Mouse (Mus musculus): ENCODE measurements around the gene Gm26992.

Gene Gm26992

DNA sequence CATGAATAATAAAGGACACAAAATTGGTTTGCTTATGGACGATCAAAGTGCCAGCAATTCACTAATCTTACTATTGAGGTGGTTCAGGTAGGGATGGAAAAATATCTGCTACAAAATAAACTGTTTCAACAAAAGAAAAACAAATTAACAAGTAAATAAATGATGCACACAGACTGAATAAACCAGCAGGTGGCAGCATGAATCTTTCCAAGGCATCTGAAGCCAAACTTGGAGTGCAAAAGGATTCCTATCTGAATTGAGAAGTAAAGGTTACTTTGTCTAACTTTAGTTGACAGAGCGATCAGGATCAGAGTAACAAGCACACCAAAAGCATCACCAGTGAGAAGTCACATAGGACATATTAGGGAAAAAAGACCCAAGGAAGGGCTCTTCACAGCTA, 62.2 kb downstream of the Gm26992 start:
- DNase-seq (ENCODE audit: low spot score) = peak; percentile 53

DNA sequence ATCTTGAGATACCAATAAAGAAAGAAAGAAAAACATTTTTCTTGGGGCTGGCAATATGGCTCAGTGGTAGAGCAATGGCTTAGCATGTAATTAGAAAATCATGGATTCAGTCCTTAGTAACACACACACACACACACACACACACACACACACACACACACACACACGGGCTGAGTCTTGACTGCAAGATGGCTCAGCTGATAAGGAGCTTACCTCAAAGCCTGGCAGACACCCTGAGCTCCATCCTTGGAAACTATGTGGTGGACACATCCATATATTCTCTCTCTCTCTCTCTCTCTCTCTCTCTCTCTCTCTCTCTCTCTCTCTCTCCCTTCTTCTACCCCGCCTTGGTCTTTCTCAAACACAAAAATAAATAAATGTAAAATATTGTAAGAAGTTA, 69.0 kb downstream of the Gm26992 start:
- no peak for DNase-seq (ENCODE audit: low spot score)

DNA sequence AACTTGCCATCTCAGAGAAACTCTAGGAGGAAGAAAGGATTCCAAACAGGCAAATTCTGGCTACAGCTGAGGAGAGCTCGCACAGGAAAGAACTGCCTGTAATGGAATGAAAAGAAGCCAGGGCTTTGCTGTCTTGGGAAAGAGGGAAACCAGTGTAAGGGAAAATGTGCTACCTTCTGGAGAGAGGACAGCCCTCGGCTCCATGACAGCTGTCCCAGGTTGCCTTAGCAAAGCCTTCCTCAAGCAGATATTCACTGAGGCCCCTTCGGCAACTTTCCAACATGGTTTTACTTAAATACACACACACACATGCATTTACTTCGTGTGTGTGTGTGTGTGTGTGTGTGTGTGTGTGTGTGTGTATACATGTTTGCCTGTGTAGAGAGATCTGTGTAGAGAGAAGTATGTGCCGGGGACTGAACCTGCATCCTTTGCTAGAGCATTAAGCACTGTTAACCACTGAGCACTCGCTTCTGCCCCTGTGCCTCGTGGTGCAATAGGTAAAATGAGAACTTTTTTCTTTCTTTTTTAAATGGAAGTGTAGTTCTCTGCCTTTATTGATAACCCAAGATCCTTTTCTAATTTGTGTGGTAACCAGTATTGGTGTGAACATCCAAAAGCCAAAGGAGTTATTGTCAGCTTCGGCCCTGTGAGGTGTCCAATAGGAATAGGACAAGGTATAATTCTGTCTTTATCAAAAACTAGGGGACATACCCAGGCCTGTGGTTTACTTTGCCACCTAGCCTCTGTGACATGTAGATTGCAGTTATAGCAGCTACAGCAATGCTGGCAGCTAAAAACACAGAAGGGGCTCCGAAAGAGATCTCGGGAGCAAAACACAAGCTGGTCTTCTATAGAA, 70.8 kb downstream of the Gm26992 start:
- no peak for DNase-seq (ENCODE audit: low spot score)

DNA sequence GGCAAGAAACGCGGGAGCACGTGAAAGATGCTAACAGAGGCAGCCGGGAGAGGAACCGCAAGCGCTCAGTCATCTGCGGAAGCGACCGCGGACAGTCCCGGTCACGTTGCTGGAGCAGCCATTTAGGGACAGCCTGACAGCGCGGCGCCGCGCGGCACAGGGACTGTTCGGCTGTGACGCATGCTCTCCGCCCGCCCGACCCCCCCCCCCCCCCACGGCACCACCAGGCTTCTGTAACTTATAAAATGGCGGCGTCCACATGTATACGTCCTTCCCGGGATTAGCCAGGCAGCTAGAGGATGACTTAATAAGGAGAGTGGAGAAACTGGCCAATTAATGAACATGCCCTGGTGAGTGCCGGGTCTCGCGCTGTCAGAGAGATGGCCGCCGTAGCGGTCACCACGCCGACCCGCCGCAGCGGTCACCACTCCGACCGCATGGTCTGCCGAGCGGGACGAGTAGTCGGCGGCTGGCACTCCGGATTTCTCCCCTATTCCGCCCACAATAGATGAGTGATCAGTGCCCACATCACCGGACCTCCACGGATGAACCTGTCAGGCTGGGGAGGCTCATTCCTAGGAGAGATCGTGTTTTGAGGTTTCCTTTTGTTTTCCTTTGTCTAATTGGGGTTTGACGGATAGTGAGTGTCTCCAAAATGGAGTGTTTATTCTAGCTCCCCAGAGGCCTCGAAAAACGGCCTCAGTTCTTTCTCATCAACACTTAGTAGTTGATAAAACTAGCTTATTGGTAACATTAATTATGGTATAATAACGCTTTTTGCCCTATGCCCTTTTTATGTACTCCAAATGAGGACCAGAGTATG, 71.8 kb downstream of the Gm26992 start:
- DNase-seq (ENCODE audit: low spot score) = peak; percentile 58

DNA sequence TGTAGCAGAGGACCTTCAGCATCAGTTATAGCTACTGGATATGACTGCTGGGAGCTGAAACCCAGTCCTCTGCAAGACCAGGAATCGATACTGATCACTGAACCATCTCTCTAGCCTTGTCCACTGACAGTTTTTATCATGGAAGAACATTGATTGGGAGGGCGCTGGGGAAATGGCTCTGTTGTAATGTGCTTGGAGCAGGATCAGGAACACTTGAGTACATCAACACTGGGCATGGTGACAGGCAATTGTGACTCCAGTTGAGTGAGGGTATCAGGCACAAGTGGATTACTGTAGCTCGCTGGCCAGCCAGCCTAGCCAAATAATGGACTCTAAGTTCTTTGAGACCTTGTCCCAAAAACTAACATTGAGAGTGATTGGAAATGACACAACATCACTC, 77.6 kb downstream of the Gm26992 start:
- no peak for DNase-seq (ENCODE audit: low spot score)

DNA sequence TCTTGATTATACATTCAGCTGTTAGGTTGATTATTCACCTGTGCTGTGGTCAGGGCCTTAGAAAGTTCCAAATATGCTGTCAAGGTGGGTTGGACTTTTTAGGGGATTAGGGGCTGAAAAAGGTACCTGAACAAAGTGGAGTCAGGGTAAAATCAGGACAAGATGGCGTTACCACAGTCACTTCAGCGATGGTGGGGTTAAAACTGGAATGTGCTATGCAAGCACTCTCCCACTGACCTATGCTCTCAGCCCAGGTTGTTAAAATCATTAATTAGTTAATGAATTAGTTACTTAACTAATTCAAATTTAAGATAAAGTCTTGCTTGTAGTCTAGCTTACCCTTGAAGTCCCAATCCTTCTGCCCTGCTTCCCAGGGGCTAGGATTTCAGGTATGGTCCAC, 78.3 kb downstream of the Gm26992 start:
- no peak for DNase-seq (ENCODE audit: low spot score)

DNA sequence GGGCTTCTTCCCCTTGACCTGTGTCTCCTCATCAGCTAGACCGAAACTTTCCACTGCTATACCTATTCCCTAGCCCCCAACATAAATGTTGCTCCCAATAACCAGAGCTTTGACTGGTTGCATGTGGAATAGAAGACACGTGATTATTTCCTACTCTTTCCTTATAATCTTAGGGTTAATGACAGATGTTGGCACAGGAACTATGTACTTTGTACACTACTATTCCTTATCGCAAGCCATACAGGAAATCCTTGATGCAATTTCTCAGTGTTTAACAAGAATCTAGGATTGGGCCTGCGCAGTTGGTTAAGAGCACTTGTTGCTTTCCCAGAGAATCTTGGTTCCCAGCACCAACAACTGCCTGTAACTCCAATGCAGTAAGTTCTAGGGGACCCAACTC, 86.4 kb downstream of the Gm26992 start:
- no peak for DNase-seq (ENCODE audit: low spot score)

DNA sequence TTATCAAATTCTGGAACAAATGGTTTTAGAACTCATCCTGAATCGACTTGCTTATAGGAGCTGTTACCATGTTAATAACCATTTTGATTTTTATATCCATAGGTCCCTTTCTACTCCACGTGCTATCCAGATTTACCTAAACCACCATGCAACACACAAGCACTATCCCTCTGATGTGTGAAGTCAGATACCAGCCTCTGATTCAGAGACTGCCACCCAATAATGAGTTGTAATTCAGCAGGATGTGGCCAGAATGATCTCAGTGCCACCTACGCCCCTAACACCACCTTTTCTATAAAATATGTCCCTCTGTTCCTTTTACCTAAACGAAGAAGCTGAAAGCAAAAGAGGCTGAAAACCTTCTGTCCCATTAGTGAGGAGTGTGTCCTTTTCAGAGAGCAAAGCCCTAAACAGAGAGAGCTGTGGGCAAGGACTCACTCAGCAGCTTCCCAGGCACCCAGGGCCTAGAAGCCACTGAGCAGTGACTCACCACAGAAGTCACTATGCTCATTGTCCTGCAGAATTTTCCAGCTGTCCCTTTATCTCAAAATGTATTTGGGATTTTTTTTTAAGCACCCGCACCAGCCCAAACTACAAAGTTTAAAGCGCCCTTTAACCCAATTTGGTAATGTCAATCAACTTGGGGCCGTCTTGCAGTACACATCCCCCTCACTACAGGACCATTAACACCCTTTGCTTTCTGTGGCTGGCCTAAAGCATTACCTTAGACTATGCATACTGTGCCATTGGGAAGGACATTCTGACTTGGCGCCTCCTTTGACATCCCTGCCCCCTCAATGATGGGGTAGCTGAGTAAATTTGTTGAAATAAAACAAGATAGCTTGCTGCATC, 87.6 kb downstream of the Gm26992 start:
- DNase-seq (ENCODE audit: low spot score) = no peak

DNA sequence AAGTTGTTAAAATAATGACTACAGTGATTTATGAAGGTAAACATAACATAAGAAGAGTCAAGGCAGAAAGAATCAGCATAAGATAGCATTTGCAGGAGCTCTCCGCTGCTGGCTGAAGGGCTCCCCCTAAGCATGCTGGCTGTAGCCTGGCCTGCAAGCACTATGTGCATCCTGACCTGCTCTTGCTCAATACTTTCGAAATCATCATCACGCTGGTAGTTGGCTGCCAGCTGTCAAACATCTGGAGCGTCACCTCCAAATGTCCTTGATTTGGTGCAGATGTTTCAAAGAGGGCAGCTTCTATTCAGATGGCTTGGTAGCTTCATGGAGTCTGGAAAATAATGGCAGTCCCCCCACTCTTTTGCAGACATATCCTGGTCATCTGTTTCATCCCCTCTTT, 93.0 kb downstream of the Gm26992 start:
- no peak for DNase-seq (ENCODE audit: low spot score)

DNA sequence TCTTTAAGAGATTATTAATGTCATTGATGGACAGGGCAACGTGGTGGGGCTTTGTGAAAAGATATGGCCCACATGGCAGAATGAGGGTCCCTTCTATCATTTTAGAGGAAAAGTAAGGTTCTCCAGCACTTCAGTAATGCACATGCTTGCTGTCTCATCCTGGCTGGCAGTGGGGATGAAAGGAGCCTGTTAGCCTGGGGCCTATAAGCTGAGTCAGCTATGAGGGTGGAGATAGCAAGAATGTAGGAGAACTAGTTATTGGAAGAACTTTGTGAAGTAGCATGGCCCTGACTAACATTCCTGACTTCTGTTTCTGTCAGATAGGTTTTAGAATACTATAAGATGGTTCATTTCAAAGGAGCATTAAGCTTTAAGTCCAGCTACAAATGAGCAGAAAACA, 93.5 kb downstream of the Gm26992 start:
- no peak for DNase-seq (ENCODE audit: low spot score)

DNA sequence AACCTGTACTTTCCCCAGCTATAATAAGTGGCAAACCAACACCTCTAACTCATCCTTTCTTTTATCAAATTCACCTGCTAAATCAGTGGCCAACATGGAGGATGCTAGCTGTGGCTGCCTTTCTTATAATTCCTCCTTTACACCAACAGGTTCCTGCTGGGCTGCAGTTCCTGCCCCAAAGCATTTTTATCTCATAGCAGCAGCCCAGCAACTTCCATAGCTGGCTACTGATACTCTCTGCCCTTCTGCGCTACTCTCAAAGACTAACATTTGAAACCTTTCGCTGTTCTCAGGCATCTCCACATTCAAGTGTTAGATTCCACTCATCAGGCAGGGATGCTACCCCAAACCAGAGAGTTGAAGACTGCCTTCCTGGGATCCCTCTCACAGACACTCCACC, 97.0 kb downstream of the Gm26992 start:
- no peak for DNase-seq (ENCODE audit: low spot score)

DNA sequence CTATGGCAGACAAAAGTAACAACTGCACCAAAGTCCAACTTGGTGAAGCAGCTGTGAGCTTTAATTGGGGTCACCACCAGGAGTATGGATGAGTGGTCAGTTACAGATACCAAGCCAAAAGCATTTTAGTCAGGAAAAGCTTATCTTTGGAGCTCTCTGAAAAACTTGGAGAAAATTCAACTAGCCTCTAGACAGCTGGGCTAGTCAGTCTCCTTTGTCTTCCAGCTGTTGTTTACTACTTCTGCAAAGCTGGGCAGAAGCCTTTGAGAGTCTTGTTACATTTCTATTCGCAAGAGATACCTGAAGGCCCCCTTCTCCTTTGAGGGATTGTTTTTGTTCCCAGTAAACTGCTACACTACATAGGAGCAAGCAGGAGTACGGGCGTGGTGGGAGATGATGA, 97.7 kb downstream of the Gm26992 start:
- no peak for DNase-seq (ENCODE audit: low spot score)

DNA sequence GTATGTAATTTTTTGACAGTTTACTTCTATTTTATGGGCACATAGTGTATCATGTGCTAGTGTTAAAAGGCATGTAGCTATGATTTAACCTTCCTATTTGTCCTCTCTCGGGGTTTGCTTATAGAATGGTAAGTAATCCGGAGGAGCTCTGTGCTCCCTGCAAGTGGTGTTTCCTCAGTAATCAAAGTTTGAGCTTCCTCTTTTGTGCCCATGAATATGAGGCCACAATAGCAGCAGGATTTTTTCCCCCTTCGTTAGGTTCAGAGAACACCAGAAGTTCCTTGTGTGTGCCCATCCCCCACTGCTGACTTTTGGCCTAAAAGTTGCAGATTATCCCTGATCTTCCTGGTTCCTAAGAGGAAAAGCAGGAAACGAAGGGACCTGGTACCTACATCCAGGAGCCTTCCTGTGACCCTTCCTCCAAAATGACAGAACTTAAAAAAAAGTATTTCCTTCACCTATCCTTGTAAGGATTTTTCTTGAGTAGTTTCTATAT, 99.5 kb downstream of the Gm26992 start:
- DNase-seq (ENCODE audit: low spot score) = no peak

DNA sequence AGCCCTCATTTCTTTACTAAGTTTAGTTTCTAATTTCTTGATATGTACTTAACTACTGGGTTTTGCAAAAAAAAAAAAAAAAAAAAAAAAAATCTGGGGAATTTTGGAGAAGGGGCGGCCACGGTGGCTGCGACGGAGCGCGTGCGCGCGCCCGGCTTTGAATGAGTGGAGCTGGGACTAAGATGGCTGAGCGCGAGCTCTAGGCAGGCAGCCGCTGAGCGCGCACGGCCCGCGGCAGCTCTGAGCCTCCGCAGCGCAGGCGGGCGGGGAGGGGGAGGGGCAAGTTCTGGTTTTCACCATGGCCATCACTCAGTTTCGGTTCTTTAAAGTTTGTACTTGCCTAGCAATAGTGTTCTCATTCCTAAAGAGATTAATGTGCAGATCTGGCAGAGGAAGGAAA, 107.4 kb downstream of the Gm26992 start:
- peak; percentile 62 for DNase-seq (ENCODE audit: low spot score)
